Mouse (Mus musculus): ENCODE results near the gene Fam50b. TPM values are rescaled to one million over a fixed set of nuclear protein-coding genes. Genes with fewer than 3 reads are reported as not detected.

The Fam50b gene
- polyA plus RNA-seq, 1 experiment from 2014 or later, result not detected

DNA sequence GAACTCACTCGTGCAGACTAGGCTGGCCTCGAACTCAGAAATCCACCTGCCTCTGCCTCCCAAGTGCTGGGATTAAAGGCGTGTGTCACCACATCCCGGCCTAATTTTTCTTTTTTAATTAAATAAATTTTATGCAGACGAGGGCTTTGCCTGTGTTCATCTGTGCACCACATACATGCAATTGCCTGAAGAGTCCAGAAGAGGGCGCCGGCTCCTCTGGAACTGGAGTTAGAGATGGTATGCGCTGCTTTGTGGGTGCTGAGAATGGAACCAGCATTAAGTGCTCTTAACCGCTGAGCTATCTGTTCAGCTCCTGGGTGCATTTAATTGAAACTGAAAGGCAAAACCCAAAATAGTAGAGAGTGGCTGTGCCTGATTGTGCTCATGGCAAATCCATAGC, 6.6 kb downstream of the Fam50b start:
- no peaks in the 10 kb centered on the region for H3K36me3 ChIP-seq
- H3K4me2 ChIP-seq, result no peak overlapping the region
- no peak overlapping the region for H3K4me3 ChIP-seq (replicated peaks)
- no peak overlapping the region for H3K27ac ChIP-seq (replicated peaks)
- 87% methylated on average over 9 of the region's 9 CpGs for WGBS
- no peaks in the 10 kb centered on the region for H3K27me3 ChIP-seq (replicated peaks)
- H3K4me1 ChIP-seq, result no peaks in the 10 kb centered on the region
- no peak for ATAC-seq (ENCODE audit: low FRiP score)
- H3K9me3 ChIP-seq (replicated peaks), result no peaks in the 10 kb centered on the region
- H3K9ac ChIP-seq (replicated peaks), result no peak overlapping the region

DNA sequence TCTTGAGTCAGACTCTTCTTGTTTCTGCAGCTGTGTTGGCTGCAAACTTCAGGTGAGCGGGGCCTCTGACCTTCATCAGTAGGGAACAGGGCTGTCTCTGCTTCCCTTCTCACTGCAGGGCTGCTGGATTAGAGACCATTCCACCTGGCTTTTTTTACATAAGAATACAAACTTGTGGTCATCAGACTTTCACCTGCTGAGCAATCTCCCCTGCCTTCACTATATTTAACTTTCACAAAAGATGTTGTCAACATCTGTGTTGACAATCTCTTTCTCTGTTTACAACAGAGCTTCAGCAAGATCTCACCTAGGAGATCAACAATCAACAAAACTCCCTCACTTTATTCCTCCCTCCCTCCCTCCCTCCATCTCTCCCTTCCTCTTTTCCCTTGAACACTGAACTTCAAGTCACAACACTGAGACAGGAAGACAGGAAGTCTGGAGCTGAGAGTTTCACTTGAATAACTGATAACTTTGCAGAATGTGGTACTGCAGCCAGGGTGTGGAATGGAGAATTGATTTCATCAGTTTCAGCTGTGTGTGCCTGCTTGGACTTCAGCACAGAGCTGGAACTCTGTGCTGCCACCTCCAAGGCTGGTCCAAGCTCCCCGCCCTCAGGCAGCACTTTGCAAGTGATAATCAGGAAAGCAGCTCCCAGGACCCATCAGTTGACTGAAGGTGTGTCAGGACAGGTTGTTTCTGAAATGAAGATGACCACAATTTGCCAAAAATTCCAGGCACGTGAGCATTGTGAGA, 7.3 kb downstream of the Fam50b start:
- H3K27me3 ChIP-seq (replicated peaks), result no peaks in the 10 kb centered on the region
- ATAC-seq (ENCODE audit: low FRiP score), result no peak
- 88% methylated on average over 3 of the region's 3 CpGs for WGBS

DNA sequence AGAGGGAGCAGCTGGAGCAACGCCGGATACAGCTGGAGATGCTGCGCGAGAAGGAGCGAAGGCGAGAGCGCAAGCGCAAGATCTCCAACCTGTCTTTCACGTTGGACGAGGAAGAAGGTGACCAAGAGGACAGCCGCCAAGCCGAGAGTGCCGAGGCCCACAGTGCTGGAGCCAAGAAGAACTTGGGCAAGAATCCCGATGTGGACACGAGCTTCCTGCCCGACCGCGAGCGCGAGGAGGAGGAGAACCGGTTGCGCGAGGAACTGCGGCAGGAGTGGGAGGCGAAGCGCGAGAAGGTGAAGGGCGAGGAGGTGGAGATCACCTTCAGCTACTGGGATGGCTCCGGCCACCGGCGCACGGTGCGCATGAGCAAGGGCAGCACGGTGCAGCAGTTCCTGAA, 12.2 kb downstream of the Fam50b start:
- no peak overlapping the region for H3K4me3 ChIP-seq (replicated peaks)
- no peak overlapping the region for H3K27ac ChIP-seq (replicated peaks)
- no peaks in the 10 kb centered on the region for H3K27me3 ChIP-seq (replicated peaks)
- no peaks in the 10 kb centered on the region for H3K4me1 ChIP-seq
- H3K4me2 ChIP-seq, result no peak overlapping the region
- ATAC-seq (ENCODE audit: low FRiP score), result no peak
- WGBS, result 94% methylated on average over 34 of the region's 34 CpGs
- H3K9me3 ChIP-seq (replicated peaks), result 0 out of 2 replicates have a peak, but pooled peaks cover 4% of the 10 kb centered on the region
- no peak overlapping the region for H3K9ac ChIP-seq (replicated peaks)
- no peaks in the 10 kb centered on the region for H3K36me3 ChIP-seq

More for the DNA sequence above, 7.3 kb downstream of the Fam50b start:
- Histone ChIP-seq H3K9ac (replicated peaks) (no peak overlapping the region), H3K4me3 (replicated peaks) (no peak overlapping the region), H3K9me3 (replicated peaks) (0 out of 2 replicates have a peak, but pooled peaks cover 3% of the 10 kb centered on the region), H3K27ac (replicated peaks) (no peak overlapping the region), H3K4me2 (no peak overlapping the region), H3K36me3 (no peaks in the 10 kb centered on the region), H3K4me1 (no peaks in the 10 kb centered on the region)

DNA sequence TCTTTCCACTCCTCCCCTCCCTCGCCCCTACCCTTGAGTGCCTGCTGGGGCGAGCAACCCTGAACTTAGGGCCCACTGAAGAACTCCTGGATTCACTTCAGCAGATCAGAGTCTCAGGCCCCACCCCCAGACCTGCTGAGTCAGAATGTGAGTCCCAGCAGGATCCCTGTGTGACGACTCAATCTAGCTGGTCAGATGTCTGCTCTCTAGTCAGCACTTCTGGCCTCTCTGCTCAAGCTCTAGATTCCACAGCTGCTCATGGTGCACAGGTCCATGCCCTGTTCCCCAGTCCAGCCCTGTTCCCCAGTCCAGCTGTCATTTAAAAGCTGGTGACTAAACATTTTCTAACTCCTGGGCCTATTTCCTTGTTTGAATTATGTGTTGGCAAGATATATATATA, 13.9 kb downstream of the Fam50b start:
- no peaks in the 10 kb centered on the region for H3K36me3 ChIP-seq
- no peak overlapping the region for H3K4me3 ChIP-seq (replicated peaks)
- H3K4me1 ChIP-seq, result no peaks in the 10 kb centered on the region
- WGBS, result 69% methylated on average over 3 of the region's 3 CpGs
- no peaks in the 10 kb centered on the region for H3K27me3 ChIP-seq (replicated peaks)
- H3K4me2 ChIP-seq, result no peak overlapping the region
- ATAC-seq (ENCODE audit: low FRiP score), result no peak
- H3K27ac ChIP-seq (replicated peaks), result no peak overlapping the region
- H3K9ac ChIP-seq (replicated peaks), result no peak overlapping the region
- 0 out of 2 replicates have a peak, but pooled peaks cover 4% of the 10 kb centered on the region for H3K9me3 ChIP-seq (replicated peaks)

DNA sequence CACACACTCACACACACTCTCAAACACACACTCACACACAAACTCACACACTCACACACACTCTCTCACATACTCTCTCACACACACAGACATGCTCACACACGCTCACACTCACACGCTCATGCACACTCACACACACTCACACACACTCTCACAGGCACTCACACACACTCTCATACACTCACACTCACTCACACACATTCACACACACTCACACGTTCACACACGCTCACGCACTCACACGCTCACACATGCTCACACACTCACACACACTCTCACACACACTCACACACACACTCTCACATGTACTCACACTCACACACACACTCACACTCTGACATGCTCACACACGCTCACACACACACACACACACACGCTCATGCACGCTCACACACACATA, 24.6 kb downstream of the Fam50b start:
- H3K36me3 ChIP-seq, result no peaks in the 10 kb centered on the region
- 98% methylated on average over 9 of the region's 9 CpGs for WGBS
- no peak for ATAC-seq (ENCODE audit: low FRiP score)
- H3K4me3 ChIP-seq (replicated peaks), result no peak overlapping the region
- no peaks in the 10 kb centered on the region for H3K27me3 ChIP-seq (replicated peaks)
- no peaks in the 10 kb centered on the region for H3K9me3 ChIP-seq (replicated peaks)
- no peak overlapping the region for H3K9ac ChIP-seq (replicated peaks)
- H3K27ac ChIP-seq (replicated peaks), result no peak overlapping the region
- H3K4me1 ChIP-seq, result peaks cover 12% of the 10 kb centered on the region
- H3K4me2 ChIP-seq, result no peak overlapping the region

DNA sequence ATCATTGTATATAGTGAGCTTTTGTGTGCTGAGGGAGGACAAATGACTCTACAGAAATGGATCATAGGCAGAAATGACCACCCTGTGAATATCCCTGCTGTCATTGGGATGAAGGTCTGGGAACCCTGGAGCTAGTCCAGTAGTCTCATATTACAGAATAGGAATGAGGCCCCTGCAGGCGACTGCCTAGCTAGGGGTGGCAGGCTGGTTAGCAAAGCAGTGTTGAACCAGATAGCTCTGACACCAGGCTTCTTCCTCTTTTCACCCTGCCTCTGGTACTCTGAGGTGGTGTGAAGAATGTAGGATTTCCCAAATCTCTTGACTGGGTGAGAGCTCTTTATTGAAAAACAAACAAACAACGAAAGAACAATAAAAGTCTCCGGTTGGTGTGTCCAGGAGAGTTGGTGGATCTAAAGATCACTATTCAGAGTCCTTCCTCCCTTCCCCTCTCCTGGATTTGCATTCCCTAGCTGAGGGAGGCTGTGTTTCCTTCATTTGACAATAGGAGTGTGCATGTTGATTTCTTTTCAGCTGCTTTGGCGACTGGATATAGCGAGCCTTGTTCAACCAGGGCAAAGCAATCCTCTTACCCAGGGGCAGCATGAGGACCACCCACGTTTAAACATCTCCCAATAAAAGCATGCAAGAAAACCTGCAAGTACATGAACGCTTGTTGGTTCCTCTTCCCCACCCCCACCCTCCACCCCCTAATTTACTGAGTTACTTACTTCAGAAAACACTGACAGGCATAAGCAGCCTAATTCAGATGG, 26.1 kb downstream of the Fam50b start:
- ATAC-seq (ENCODE audit: low FRiP score), result 0 out of 2 replicates have a peak, but pooled peaks have one; percentile 29
- WGBS, result 14% methylated on average over 7 of the region's 7 CpGs
- no peak overlapping the region for H3K4me2 ChIP-seq

DNA sequence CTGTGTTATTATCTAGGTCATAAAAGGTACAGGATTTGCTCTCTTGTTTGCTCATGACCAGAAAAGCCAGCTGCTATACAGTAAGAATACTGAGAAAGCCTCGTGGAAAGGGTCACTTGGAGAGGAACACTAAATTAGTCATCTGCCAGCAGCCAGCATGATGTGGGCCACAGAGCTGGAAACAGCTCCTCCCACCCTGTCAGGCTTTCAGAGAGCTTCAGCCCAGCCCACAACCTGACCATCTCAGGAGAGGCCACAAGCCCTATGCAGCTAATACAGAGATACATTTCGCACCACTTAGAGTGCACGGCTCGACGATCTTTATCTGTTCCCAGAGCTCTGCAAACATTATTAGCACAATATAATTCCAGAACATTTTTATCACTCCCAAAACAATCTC, 27.5 kb downstream of the Fam50b start:
- Histone ChIP-seq H3K27me3 (replicated peaks) (no peaks in the 10 kb centered on the region), H3K4me2 (no peak overlapping the region), H3K36me3 (no peaks in the 10 kb centered on the region), H3K4me3 (replicated peaks) (no peak overlapping the region), H3K9me3 (replicated peaks) (no peaks in the 10 kb centered on the region), H3K27ac (replicated peaks) (peak overlapping the region; percentile 61; the same call in 1 of the 2 replicates), H3K4me1 (peaks cover 12% of the 10 kb centered on the region), H3K9ac (replicated peaks) (no peak overlapping the region)
- 36% methylated on average over 5 of the region's 5 CpGs for WGBS
- peak; percentile 52; the same call in 1 of the 2 replicates for ATAC-seq (ENCODE audit: low FRiP score)

More for the DNA sequence above, 26.1 kb downstream of the Fam50b start:
- no peaks in the 10 kb centered on the region for H3K27me3 ChIP-seq (replicated peaks)
- no peak overlapping the region for H3K4me3 ChIP-seq (replicated peaks)
- H3K9me3 ChIP-seq (replicated peaks), result no peaks in the 10 kb centered on the region
- no peaks in the 10 kb centered on the region for H3K36me3 ChIP-seq
- peaks cover 12% of the 10 kb centered on the region for H3K4me1 ChIP-seq
- no peak overlapping the region for H3K9ac ChIP-seq (replicated peaks)
- H3K27ac ChIP-seq (replicated peaks), result no peak overlapping the region

DNA sequence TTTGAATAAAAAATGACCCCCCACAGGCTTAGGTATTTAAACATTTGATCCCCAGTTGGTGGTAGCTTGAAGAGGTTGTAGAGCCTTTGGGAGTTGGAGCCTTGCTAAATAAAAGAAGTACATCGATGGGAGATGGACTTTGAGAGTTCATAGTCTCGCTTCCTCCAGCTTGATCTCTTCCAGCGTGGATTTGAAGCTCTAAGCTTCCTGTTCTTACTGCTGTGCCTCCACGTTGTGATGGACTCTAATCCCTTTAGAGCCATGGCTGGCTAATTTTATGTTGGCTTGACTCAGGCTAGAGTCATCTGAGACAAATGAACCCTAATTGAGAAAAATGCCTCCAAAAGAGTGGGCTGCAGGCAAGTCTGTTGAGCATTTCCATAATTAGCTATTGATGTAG, 28.2 kb downstream of the Fam50b start:
- Histone ChIP-seq H3K4me2 (no peak overlapping the region), H3K27ac (replicated peaks) (no peak overlapping the region), H3K4me3 (replicated peaks) (no peak overlapping the region), H3K27me3 (replicated peaks) (no peaks in the 10 kb centered on the region), H3K4me1 (peaks cover 15% of the 10 kb centered on the region), H3K36me3 (no peaks in the 10 kb centered on the region), H3K9ac (replicated peaks) (no peak overlapping the region), H3K9me3 (replicated peaks) (no peaks in the 10 kb centered on the region)
- no peak for ATAC-seq (ENCODE audit: low FRiP score)
- WGBS, result 50% methylated on average over 4 of the region's 4 CpGs

DNA sequence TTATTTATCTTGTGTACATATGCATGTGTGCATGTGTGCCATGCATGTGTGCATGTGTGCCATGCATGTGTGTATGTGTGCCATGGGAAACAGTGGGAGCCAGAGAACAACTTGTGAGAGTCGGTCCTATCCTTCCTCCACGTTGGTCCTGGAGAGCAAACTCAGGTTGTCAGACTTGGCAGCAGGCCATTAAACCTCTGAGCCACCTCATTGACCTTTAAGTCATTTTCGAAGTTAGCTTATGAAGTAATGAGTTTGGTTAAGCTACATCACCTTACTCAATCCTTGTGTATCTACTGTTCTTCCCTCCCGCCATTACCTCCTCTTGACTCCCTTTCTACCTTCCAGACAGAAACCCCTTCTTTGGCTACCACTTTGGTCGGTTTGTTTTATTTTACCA, 30.6 kb downstream of the Fam50b start:
- Histone ChIP-seq H3K4me3 (replicated peaks) (no peak overlapping the region), H3K9ac (replicated peaks) (no peak overlapping the region), H3K9me3 (replicated peaks) (no peaks in the 10 kb centered on the region), H3K36me3 (no peaks in the 10 kb centered on the region), H3K27me3 (replicated peaks) (no peaks in the 10 kb centered on the region), H3K4me2 (no peak overlapping the region), H3K27ac (replicated peaks) (no peak overlapping the region), H3K4me1 (peaks cover 23% of the 10 kb centered on the region)
- ATAC-seq (ENCODE audit: low FRiP score), result no peak
- 92% methylated on average over 5 of the region's 5 CpGs for WGBS

DNA sequence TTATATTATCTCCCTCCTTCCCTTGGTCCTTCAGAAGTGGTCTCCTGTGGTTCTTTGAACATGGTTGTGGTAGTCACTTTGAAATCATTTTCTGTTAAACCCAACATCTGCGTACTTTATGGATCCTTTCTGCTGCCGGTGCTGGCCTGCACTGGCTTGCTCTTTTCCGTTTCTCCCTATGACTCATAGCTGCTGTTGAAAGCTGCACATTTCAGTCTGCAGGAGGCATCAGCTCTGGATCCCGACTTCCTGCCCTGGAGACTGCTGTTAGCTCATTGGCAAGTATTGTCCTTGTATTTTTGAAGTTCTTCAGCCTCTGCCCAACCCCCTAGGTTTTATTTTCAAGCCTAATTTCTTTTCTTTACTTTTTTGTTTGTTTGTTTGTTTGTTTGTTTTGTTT, 31.9 kb downstream of the Fam50b start:
- no peaks in the 10 kb centered on the region for H3K36me3 ChIP-seq
- no peak overlapping the region for H3K9ac ChIP-seq (replicated peaks)
- H3K4me2 ChIP-seq, result no peak overlapping the region
- ATAC-seq (ENCODE audit: low FRiP score), result no peak
- no peak overlapping the region for H3K27ac ChIP-seq (replicated peaks)
- no peaks in the 10 kb centered on the region for H3K9me3 ChIP-seq (replicated peaks)
- H3K4me1 ChIP-seq, result peaks cover 17% of the 10 kb centered on the region
- H3K27me3 ChIP-seq (replicated peaks), result no peaks in the 10 kb centered on the region
- H3K4me3 ChIP-seq (replicated peaks), result no peak overlapping the region
- 72% methylated on average over 4 of the region's 4 CpGs for WGBS

DNA sequence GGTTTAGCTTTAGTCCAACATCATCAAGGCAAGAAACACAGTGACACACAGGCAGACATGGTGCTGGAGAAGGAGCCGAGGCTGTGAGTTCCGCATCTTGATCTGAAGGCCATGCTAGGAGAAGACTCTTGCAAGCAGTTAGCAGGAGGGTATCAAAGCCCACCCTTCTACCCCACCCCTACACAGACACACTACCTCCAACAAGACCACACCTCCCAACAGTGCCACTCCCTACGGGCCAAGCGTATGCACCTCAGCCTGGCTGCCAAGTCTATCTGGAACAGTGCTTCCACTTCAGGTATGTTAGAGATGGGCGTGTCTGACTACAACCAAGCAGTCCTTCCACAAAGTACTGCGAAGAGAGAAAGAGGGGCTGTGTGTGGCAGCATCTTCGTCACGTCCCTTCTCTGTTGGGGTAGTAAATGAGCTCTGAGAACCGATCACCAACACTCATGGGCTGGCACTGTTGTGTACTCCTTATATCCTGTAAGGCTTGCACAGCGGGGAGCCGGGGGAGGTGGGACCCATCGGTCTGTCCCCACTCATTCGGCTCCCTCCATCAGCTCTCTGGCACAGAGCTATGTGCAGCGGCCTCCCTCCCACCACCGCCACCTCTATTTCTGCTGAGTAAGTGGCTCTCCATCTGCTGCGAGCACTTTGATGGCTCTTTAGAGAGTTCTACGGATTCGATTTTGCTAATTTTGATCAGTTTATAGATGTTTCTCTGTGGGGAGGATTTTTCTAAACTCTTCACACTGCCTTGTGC, 33.1 kb downstream of the Fam50b start:
- H3K4me1 ChIP-seq, result peaks cover 11% of the 10 kb centered on the region
- peak overlapping the region; percentile 15; the same call in 1 of the 2 replicates for H3K4me2 ChIP-seq
- no peaks in the 10 kb centered on the region for H3K36me3 ChIP-seq
- WGBS, result 66% methylated on average over 18 of the region's 18 CpGs
- H3K4me3 ChIP-seq (replicated peaks), result no peak overlapping the region
- peak; percentile 71; the same call in 1 of the 2 replicates for ATAC-seq (ENCODE audit: low FRiP score)
- H3K27me3 ChIP-seq (replicated peaks), result no peaks in the 10 kb centered on the region
- no peaks in the 10 kb centered on the region for H3K9me3 ChIP-seq (replicated peaks)
- H3K27ac ChIP-seq (replicated peaks), result no peak overlapping the region
- H3K9ac ChIP-seq (replicated peaks), result no peak overlapping the region
